Mouse (Mus musculus) stomach, postnatal 0 days (tissue): ENCODE data around the gene Pqlc3. TPM values are rescaled to one million over a fixed set of nuclear protein-coding genes. Genes with fewer than 3 reads are reported as not detected.

Experiments
- ATAC-seq: fragments of 200-750 bp; cut with Nextera tagmentation; 2 replicates; pipeline ENCODE4 v1.8.0; 2017; ENCODE audit not compliant: low FRiP score, low TSS enrichment
- DNase-seq: peaks from one replicate; pipeline ENCODE4 v3.0.0-alpha.2; 2016; ENCODE audit warnings: low spot score
- H3K27ac ChIP-seq: fragments of 300-500 bp; sonication (generic); replicated peaks from 2 replicates; pipeline ENCODE4 v1.5.1; 2014; ENCODE audit warnings: mild to moderate bottlenecking, control low read depth
- H3K27me3 ChIP-seq: fragments of 300-500 bp; sonication (generic); 2 replicates; pipeline ENCODE4 v1.6.1; 2014; ENCODE audit warnings: low read length; ENCODE audit not compliant: control insufficient read depth, insufficient read depth
- H3K36me3 ChIP-seq: fragments of 300-500 bp; sonication (generic); 2 replicates; pipeline ENCODE4 v1.6.1; 2014; ENCODE audit warnings: low read length, mixed read lengths; ENCODE audit not compliant: control insufficient read depth, insufficient read depth
- H3K4me1 ChIP-seq: fragments of 300-500 bp; sonication (generic); replicated peaks from 2 replicates; pipeline ENCODE4 v1.6.1; 2014; ENCODE audit warnings: antibody characterized with exemption; ENCODE audit not compliant: control insufficient read depth, insufficient read depth
- H3K4me2 ChIP-seq: fragments of 300-500 bp; sonication (generic); replicated peaks from 2 replicates; pipeline ENCODE4 v1.6.1; 2014; ENCODE audit warnings: low read depth, mild to moderate bottlenecking, control low read depth, moderate library complexity
- H3K4me3 ChIP-seq: fragments of 300-500 bp; sonication (generic); 2 replicates; pipeline ENCODE4 v1.5.1; 2014; ENCODE audit warnings: low read depth, low read length, control low read depth
- H3K9ac ChIP-seq: fragments of 300-500 bp; sonication (generic); 2 replicates; pipeline ENCODE4 v1.6.1; 2014; ENCODE audit warnings: mild to moderate bottlenecking, low read length, control low read depth, mixed read lengths
- H3K9me3 ChIP-seq: fragments of 300-500 bp; sonication (generic); 2 replicates; pipeline ENCODE4 v1.6.1; 2016; ENCODE audit warnings: low read length; ENCODE audit not compliant: control insufficient read depth
- CTCF ChIP-seq: IDR thresholded peaks from 2 replicates; pipeline ENCODE4 v1.5.1; 2016; ENCODE audit warnings: antibody characterized with exemption, low read depth, mild to moderate bottlenecking, moderate library complexity
- EP300 ChIP-seq: optimal IDR thresholded peaks from 2 replicates; pipeline ENCODE3; 2016; ENCODE audit warnings: antibody characterized with exemption
- WGBS: fragments of 180-500 bp; shearing (Covaris S2); extraction: QIAGEN DNeasy Blood & Tissue Kit; methylation state at CpG from one replicate; pipeline ENCODE4 v1.1.7; 2014; 5-methylcytosine and 5-hydroxymethylcytosine counted together
- polyA plus RNA-seq: library from polyadenylated mRNA; unstranded; fragments of >200 nt; fragmentation: Nextera tagmentation; extraction: Ambion mirVana; gene quantifications from 2 replicates; pipeline ENCODE4 v1.2.1, GENCODE M21; 2015

The Pqlc3 gene
- 22.5 and 22.9 TPM in 2 replicates for polyA plus RNA-seq

GRCm38 (mm10) chr12:16999739-17000497 lies at the start of gene Pqlc3:
Gene Pqlc3 (minus strand): TSS chr12:17000408.
- ATAC-seq, result peak; percentile 96
- Histone ChIP-seq H3K27ac (peak within 1 kb of the TSS; percentile 80), H3K27me3 (no peaks in the 10 kb centered on the region), H3K9ac (peak within 1 kb of the TSS; percentile 66), H3K4me1 (no peaks in the 10 kb centered on the region), H3K4me2 (peak within 1 kb of the TSS; percentile 87), H3K9me3 (no peaks in the 10 kb centered on the region), H3K36me3 (no peaks in the 10 kb centered on the region; the same call in 1 of the 2 replicates), H3K4me3 (peak within 1 kb of the TSS; percentile 55)
- peak; percentile 94 for DNase-seq
- TF ChIP-seq EP300 (peak; percentile 63), CTCF (no peak; the same call in 1 of the 2 replicates)
- WGBS, result 1% methylated on average over 57 of the region's 57 CpGs

- TF ChIP-seq CTCF (peak; percentile 25; the same call in 1 of the 2 replicates), EP300 (no peak)
- H3K27me3 ChIP-seq, result no peaks in the 10 kb centered on the region
- H3K9ac ChIP-seq, result no peak overlapping the region
- H3K4me3 ChIP-seq, result no peak overlapping the region
- WGBS, result 97% methylated on average over 1 of the region's 1 CpGs
- H3K36me3 ChIP-seq, result no peaks in the 10 kb centered on the region
- no peaks in the 10 kb centered on the region for H3K4me1 ChIP-seq
- ATAC-seq (no peak), DNase-seq (no peak)
- H3K9me3 ChIP-seq, result no peaks in the 10 kb centered on the region
- H3K27ac ChIP-seq, result no peak overlapping the region
- no peak overlapping the region for H3K4me2 ChIP-seq
These were observed 49.6 kb upstream of the Pqlc3 start for GRCm38 (mm10) chr12:17049796-17050195.

GRCm38 (mm10) chr12:17048979-17049612 lies 48.9 kb upstream of the Pqlc3 start:
- no peak for DNase-seq
- Histone ChIP-seq H3K4me2 (no peak overlapping the region), H3K9me3 (no peaks in the 10 kb centered on the region), H3K27ac (no peak overlapping the region), H3K27me3 (no peaks in the 10 kb centered on the region), H3K4me3 (no peak overlapping the region), H3K36me3 (no peaks in the 10 kb centered on the region), H3K9ac (no peak overlapping the region), H3K4me1 (no peaks in the 10 kb centered on the region)
- WGBS, result 78% methylated on average over 7 of the region's 7 CpGs
- no peak for TF ChIP-seq EP300
- TF ChIP-seq CTCF, result no peak
- no peak for ATAC-seq

GRCm38 (mm10) chr12:17043311-17043710 lies 43.1 kb upstream of the Pqlc3 start:
- no peaks in the 10 kb centered on the region for H3K27me3 ChIP-seq
- H3K9me3 ChIP-seq, result no peaks in the 10 kb centered on the region
- H3K9ac ChIP-seq, result no peak overlapping the region
- no peak for ATAC-seq
- no peak for DNase-seq
- no peak overlapping the region for H3K27ac ChIP-seq
- 39% methylated on average over 5 of the region's 5 CpGs for WGBS
- no peak for TF ChIP-seq CTCF
- no peak for TF ChIP-seq EP300
- H3K4me3 ChIP-seq, result no peak overlapping the region
- no peaks in the 10 kb centered on the region for H3K4me1 ChIP-seq
- no peak overlapping the region for H3K4me2 ChIP-seq
- H3K36me3 ChIP-seq, result no peaks in the 10 kb centered on the region

GRCm38 (mm10) chr12:17040567-17040966 lies 40.4 kb upstream of the Pqlc3 start:
- H3K27me3 ChIP-seq, result no peaks in the 10 kb centered on the region
- ATAC-seq (no peak), DNase-seq (no peak)
- no peak for TF ChIP-seq CTCF
- TF ChIP-seq EP300, result no peak
- 22% methylated on average over 1 of the region's 1 CpGs for WGBS
- H3K4me2 ChIP-seq, result no peak overlapping the region
- H3K4me1 ChIP-seq, result no peaks in the 10 kb centered on the region
- no peak overlapping the region for H3K4me3 ChIP-seq
- H3K9ac ChIP-seq, result no peak overlapping the region
- no peaks in the 10 kb centered on the region for H3K36me3 ChIP-seq
- no peak overlapping the region for H3K27ac ChIP-seq
- H3K9me3 ChIP-seq, result no peaks in the 10 kb centered on the region

GRCm38 (mm10) chr12:17039415-17039814 lies 39.2 kb upstream of the Pqlc3 start:
- Histone ChIP-seq H3K4me3 (no peak overlapping the region), H3K27ac (no peak overlapping the region), H3K9ac (no peak overlapping the region), H3K27me3 (no peaks in the 10 kb centered on the region), H3K4me1 (no peaks in the 10 kb centered on the region), H3K36me3 (no peaks in the 10 kb centered on the region), H3K9me3 (no peaks in the 10 kb centered on the region), H3K4me2 (no peak overlapping the region)
- ATAC-seq, result no peak
- DNase-seq, result no peak
- TF ChIP-seq CTCF, result no peak
- TF ChIP-seq EP300, result no peak
- 66% methylated on average over 2 of the region's 2 CpGs for WGBS
